Comparison of ENCODE assay signal across 13 mouse cellular contexts in the genomic region with DNA sequence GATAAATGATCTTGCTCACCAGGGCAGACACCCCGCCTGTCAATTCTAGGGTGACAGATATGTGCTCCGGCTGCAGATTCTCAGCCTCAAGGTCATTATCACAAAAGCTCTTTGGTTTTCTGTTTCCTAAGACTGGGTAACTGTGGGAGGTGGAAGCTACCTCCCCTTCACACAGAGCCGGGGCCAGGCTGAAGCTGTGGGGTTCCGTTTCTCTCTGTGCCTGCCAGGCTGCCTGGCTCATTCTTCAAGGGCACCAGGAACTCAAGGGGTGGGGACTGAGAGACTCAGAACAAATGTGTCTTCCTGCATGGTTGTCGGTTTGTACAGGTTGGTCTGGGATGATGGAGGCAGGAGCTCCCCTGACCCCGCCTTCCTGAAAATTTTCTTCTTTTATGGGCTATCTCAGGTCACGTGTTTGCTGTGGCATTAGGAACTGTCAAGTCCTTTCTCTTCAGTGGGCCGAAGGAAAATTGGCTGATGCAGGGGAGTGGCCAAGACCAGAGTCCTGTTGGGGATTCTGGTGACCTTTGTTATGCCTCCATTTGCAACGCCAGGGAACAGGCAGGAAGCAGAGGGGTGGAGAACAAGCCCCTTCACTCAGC.
DNase-seq lines count a peak whose midpoint lies in the region; ATAC-seq and TF ChIP-seq lines count a peak whose summit lies in the region.
"Had no signal": no experiment of that assay in that cellular context is flagged by ENCODE, and none has a peak within 500 bp of the region (broad histone marks: within the 10 kb centered on the region; RNA-seq: fewer than 3 reads in every experiment).

No protein-coding gene starts in this region.

- no peaks in the 10 kb centered on the region for H3K9me3 ChIP-seq in hindbrain, embryonic 12.5 days (replicated peaks)
- H3K9me3 ChIP-seq: embryonic facial prominence, embryonic 12.5 days; forebrain, embryonic 13.5 days; limb, embryonic 15.5 days had no signal

- no peak overlapping the region for H3K9ac ChIP-seq in hindbrain, embryonic 12.5 days
- H3K9ac ChIP-seq: embryonic facial prominence, embryonic 12.5 days; forebrain, embryonic 13.5 days; limb, embryonic 15.5 days had no signal

- no peak for ATAC-seq in hindbrain, embryonic 12.5 days (ENCODE audit: low FRiP score)
- ATAC-seq: forebrain, embryonic 13.5 days; lung, postnatal 0 days had no signal

- peak; percentile 11 for DNase-seq in adrenal gland, adult 8-10 months
- DNase-seq in adrenal gland, adult 18-20 months (ENCODE audit: low spot score in 2 of 2): no peak
- peak; percentile 16 for DNase-seq in thymus, postnatal 4 days
- no peak for DNase-seq in thymus, postnatal 0 days (ENCODE audit: low spot score)
- no peak for DNase-seq in spleen, postnatal 14 days (ENCODE audit: low spot score in 2 of 2)
- DNase-seq in lung, adult 2 months: no peak
- no peak for DNase-seq in spleen, adult 18-20 months

- peak overlapping the region; percentile 5; the same call in 1 of the 2 replicates for H3K27ac ChIP-seq in hindbrain, embryonic 12.5 days
- H3K27ac ChIP-seq: embryonic facial prominence, embryonic 12.5 days; forebrain, embryonic 13.5 days; limb, embryonic 15.5 days had no signal

- 39% methylated on average over 9 of the region's 9 CpGs for WGBS in hindbrain, embryonic 12.5 days
- WGBS in lung, adult 2 months: 29% methylated on average over 9 of the region's 9 CpGs

- H3K4me1 ChIP-seq in hindbrain, embryonic 12.5 days: peaks cover 26% of the 10 kb centered on the region
- no peaks in the 10 kb centered on the region for H3K4me1 ChIP-seq in lung, adult 2 months (ENCODE audit: control insufficient read depth, insufficient read depth, low read length)
- H3K4me1 ChIP-seq: embryonic facial prominence, embryonic 12.5 days had no signal

- 0 out of 2 replicates have a peak, but pooled peaks cover 4% of the 10 kb centered on the region for H3K27me3 ChIP-seq in hindbrain, embryonic 12.5 days
- H3K27me3 ChIP-seq: embryonic facial prominence, embryonic 12.5 days; forebrain, embryonic 13.5 days; limb, embryonic 15.5 days had no signal

- no peak overlapping the region for H3K4me3 ChIP-seq in hindbrain, embryonic 12.5 days
- no peak overlapping the region for H3K4me3 ChIP-seq in lung, adult 2 months (replicated peaks; ENCODE audit: extremely low read depth, low read depth, low read length)
- H3K4me3 ChIP-seq: embryonic facial prominence, embryonic 12.5 days; forebrain, embryonic 13.5 days; limb, embryonic 15.5 days; myocyte had no signal

- TF ChIP-seq POLR2A in lung, adult 2 months (IDR thresholded peaks at IDR 0.05; ENCODE audit: borderline replicate concordance, extremely low read depth, low read depth, low read length): no peak

- no peak overlapping the region for H3K4me2 ChIP-seq in hindbrain, embryonic 12.5 days (replicated peaks)
- H3K4me2 ChIP-seq: embryonic facial prominence, embryonic 12.5 days; forebrain, embryonic 13.5 days; limb, embryonic 15.5 days had no signal

- H3K36me3 ChIP-seq in hindbrain, embryonic 12.5 days: no peaks in the 10 kb centered on the region
- H3K36me3 ChIP-seq: embryonic facial prominence, embryonic 12.5 days; limb, embryonic 15.5 days had no signal

- TF ChIP-seq CTCF in lung, adult 2 months (IDR thresholded peaks at IDR 0.05; ENCODE audit: insufficient read depth, low read length): no peak

Comparison
In these comparisons a context has a peak if more than half of its experiments do, and no peak if none do; other contexts are left out.
1. DNase-seq: peak in adrenal gland, adult 8-10 months (single experiment) and thymus, postnatal 4 days (single experiment); none in adrenal gland, adult 18-20 months (0 of 2), thymus, postnatal 0 days (single experiment), spleen, postnatal 14 days (0 of 2), lung, adult 2 months (single experiment) and spleen, adult 18-20 months (0 of 2).